Mouse (Mus musculus) olfactory bulb, adult 2 months (tissue): ENCODE data around the gene Coa7. TPM values are rescaled to one million over a fixed set of nuclear protein-coding genes. Genes with fewer than 3 reads are reported as not detected.

ENCODE experiments used
- H3K27ac ChIP-seq: fragments of 200-500 bp; 2 replicates; pipeline ENCODE4 v1.5.1; 2012; ENCODE audit warnings: low read depth, low read length; ENCODE audit not compliant: insufficient read depth
- H3K4me1 ChIP-seq: fragments of 200-500 bp; 2 replicates; pipeline ENCODE4 v1.6.1; 2012; ENCODE audit warnings: low read length; ENCODE audit not compliant: control insufficient read depth, insufficient read depth
- H3K4me3 ChIP-seq: fragments of 200-500 bp; 2 replicates; pipeline ENCODE4 v1.5.1; 2012; ENCODE audit warnings: mild to moderate bottlenecking, low read depth, low read length, moderate library complexity; ENCODE audit not compliant: insufficient read depth
- CTCF ChIP-seq: fragments of 200-500 bp; IDR thresholded peaks from 2 replicates; pipeline ENCODE4 v1.5.1; 2012; ENCODE audit warnings: low read depth, mild to moderate bottlenecking, low read length, moderate library complexity; ENCODE audit not compliant: insufficient read depth
- POLR2A ChIP-seq: fragments of 200-500 bp; IDR thresholded peaks from 2 replicates; pipeline ENCODE4 v1.6.1; 2012; ENCODE audit warnings: mild to moderate bottlenecking, low read depth, low read length, moderate library complexity; ENCODE audit not compliant: insufficient read depth
- WGBS: fragments of 180-500 bp; shearing (Covaris S2); methylation state at CpG from one replicate; pipeline ENCODE4 v1.1.7; 2018; 5-methylcytosine and 5-hydroxymethylcytosine counted together
- polyA plus RNA-seq: library from polyadenylated mRNA; stranded (reverse); fragments of >200 nt; gene quantifications from 2 replicates; pipeline ENCODE4 v1.2.4, GENCODE M21; 2012; ENCODE audit warnings: low replicate concordance; ENCODE audit not compliant: missing spikeins, insufficient read depth, insufficient read length

Gene Coa7
- polyA plus RNA-seq, 1 experiment: not detected

GRCm38 (mm10) chr4:108318649-108319615, 9.0 kb upstream of the Coa7 start:
- H3K4me3 ChIP-seq: no peak overlapping the region
- TF ChIP-seq CTCF (no peak), POLR2A (no peak)
- WGBS: 78% methylated on average over 8 of the region's 8 CpGs
- no peaks in the 10 kb centered on the region for H3K4me1 ChIP-seq
- peak overlapping the region; percentile 54; the same call in 1 of the 2 replicates for H3K27ac ChIP-seq

GRCm38 (mm10) chr4:108319747-108320146, 8.2 kb upstream of the Coa7 start:
- Histone ChIP-seq H3K4me1 (no peaks in the 10 kb centered on the region), H3K4me3 (no peak overlapping the region), H3K27ac (no peak overlapping the region)
- TF ChIP-seq POLR2A: no peak
- TF ChIP-seq CTCF: no peak
- 77% methylated on average over 6 of the region's 6 CpGs for WGBS

- H3K27ac ChIP-seq: no peak overlapping the region
- TF ChIP-seq CTCF (no peak), POLR2A (no peak)
- H3K4me3 ChIP-seq: no peak overlapping the region
- 64% methylated on average over 7 of the region's 7 CpGs for WGBS
- no peaks in the 10 kb centered on the region for H3K4me1 ChIP-seq
These were observed 7.1 kb upstream of the Coa7 start for GRCm38 (mm10) chr4:108320627-108321380.

GRCm38 (mm10) chr4:108323588-108323987, 4.4 kb upstream of the Coa7 start:
- Histone ChIP-seq H3K4me3 (no peak overlapping the region), H3K27ac (no peak overlapping the region), H3K4me1 (no peaks in the 10 kb centered on the region)
- WGBS: 72% methylated on average over 5 of the region's 5 CpGs
- TF ChIP-seq CTCF (no peak), POLR2A (no peak)

GRCm38 (mm10) chr4:108327071-108327579, 815 bp upstream of the Coa7 start:
- TF ChIP-seq POLR2A (no peak), CTCF (no peak)
- Histone ChIP-seq H3K27ac (peak overlapping the region; percentile 99; the same call in 1 of the 2 replicates), H3K4me1 (no peaks in the 10 kb centered on the region; the same call in 1 of the 2 replicates), H3K4me3 (no peak overlapping the region)
- 16% methylated on average over 6 of the region's 6 CpGs for WGBS

GRCm38 (mm10) chr4:108329840-108330239, 1.9 kb downstream of the Coa7 start:
- H3K4me3 ChIP-seq: no peak overlapping the region
- 94% methylated on average over 6 of the region's 6 CpGs for WGBS
- no peak overlapping the region for H3K27ac ChIP-seq
- no peak for TF ChIP-seq POLR2A
- TF ChIP-seq CTCF: no peak
- H3K4me1 ChIP-seq: no peaks in the 10 kb centered on the region; the same call in 1 of the 2 replicates

GRCm38 (mm10) chr4:108332041-108332440, 4.1 kb downstream of the Coa7 start:
- Histone ChIP-seq H3K4me3 (no peak overlapping the region), H3K4me1 (no peaks in the 10 kb centered on the region; the same call in 1 of the 2 replicates), H3K27ac (no peak overlapping the region)
- TF ChIP-seq POLR2A (no peak), CTCF (no peak)
- WGBS: 87% methylated on average over 9 of the region's 9 CpGs

- no peak overlapping the region for H3K4me3 ChIP-seq
- 86% methylated on average over 6 of the region's 6 CpGs for WGBS
- no peak for TF ChIP-seq POLR2A
- no peak for TF ChIP-seq CTCF
- H3K4me1 ChIP-seq: peaks cover 12% of the 10 kb centered on the region
- H3K27ac ChIP-seq: no peak overlapping the region
These were observed 7.5 kb downstream of the Coa7 start for GRCm38 (mm10) chr4:108335413-108335812.

GRCm38 (mm10) chr4:108336765-108337164, 8.8 kb downstream of the Coa7 start:
- 88% methylated on average over 2 of the region's 2 CpGs for WGBS
- no peak for TF ChIP-seq POLR2A
- TF ChIP-seq CTCF: no peak
- no peak overlapping the region for H3K4me3 ChIP-seq
- no peak overlapping the region for H3K27ac ChIP-seq
- peaks cover 12% of the 10 kb centered on the region for H3K4me1 ChIP-seq
